Mouse (Mus musculus): ENCODE results near the gene Acsm5.

Gene Acsm5

DNA sequence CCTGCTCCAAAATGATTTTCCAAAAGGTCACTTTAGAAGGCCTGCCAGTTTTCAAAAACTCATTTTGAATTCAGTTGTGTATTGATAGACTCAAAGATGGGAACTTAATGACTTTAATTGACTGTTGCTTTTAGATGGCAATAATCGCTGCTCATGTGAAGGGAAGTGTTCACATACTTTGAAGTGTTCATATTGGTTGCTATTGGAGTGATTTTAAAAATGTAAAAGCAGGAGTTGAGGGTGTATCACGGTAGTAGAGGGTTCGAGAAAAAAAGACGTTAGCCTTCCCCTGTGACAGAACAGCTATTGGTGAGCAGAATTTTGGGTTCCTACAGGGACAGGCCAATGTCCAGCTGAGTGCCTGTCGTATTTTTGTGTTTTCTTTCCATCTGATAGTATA is at the start of gene Acsm5:
Gene Acsm5 (plus strand): TSS at position 301 of the 400 bp plus-strand sequence.
- DNase-seq, result no peak

DNA sequence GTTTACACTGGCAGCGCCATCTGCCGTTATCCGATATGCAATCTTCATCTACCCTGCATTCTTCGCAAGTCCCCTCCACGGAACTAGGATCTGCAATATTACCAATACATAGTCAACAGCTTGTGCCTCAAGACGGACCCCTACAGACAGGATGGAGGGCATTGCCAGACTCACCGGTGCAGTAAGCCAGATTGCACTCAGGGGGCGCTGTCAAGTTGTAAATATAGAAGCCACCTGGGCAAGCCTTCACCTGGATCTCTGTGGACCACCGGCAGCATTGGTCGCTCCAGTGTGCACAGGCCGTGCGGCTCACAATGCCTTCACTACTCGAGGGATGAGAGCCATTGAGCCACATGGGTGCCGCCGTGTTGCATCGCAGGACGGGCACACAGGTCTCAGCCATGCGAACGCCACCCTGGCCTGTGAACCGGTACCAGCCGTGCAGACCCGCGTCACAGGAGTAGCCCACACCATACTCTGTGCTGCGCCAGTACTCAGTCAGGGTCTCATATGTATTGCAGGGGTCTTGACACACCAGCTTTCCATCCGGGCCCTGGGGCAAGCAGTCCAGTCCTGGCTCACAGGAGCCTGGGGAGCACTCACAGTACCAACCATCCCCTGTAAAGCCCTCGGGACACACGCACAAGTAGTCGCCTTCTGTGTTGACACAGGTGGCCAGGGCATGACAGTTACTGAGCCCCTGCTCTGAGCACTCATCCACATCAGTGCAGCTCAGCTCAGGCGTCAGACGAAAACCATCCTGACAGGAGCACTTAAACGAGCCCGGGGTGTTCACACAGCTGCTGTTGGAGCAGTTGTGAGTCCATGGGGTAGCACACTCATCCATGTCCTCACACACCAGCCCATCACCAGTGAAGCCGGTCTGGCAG is 42.5 kb upstream of the Acsm5 start:
- DNase-seq, result peak; percentile 54 to 69

DNA sequence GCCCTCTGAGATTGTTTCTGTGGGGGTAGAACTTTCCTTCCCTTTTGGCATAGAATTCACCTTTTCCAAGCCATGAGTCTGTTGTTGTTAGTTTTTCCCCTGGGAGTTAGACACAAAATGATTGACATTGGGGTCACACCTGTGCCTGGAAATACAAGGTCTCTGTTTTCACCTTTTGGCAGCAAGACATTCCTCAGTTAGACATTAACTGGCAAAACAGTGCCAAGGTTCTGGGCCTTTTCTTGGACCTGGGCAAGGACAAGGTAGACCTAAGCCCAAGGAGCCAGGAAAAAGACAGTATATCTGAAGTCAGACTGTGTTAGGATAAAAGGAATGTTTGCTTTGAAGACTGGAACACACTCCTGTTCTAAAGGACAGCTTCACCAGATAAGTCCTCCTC is 40.0 kb upstream of the Acsm5 start, which contains the start of gene Umod:
Gene Umod (minus strand): TSS at position 27 of the 400 bp plus-strand sequence.
- peak in 1 of 2 experiments; percentile 19 for DNase-seq

DNA sequence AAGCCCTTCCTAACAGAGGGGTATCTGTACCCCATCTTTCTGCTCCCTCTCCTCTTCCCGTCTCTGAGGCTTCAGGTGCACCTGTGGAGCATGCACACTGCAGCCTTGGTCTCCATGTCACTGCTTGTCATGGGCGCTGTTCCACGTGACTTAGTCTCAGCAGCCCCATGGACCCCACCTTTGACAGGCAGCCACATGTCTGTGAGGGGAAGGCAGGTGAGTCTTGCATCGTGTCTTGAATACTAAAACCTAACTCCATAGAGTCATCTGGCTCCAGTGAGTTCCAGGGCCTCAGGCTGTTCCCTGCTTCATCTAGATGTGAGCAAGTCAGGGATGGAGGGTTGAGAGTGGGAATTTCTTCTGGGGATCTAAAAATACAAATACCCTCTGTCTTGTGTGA is 35.1 kb upstream of the Acsm5 start:
- DNase-seq, result no peak

DNA sequence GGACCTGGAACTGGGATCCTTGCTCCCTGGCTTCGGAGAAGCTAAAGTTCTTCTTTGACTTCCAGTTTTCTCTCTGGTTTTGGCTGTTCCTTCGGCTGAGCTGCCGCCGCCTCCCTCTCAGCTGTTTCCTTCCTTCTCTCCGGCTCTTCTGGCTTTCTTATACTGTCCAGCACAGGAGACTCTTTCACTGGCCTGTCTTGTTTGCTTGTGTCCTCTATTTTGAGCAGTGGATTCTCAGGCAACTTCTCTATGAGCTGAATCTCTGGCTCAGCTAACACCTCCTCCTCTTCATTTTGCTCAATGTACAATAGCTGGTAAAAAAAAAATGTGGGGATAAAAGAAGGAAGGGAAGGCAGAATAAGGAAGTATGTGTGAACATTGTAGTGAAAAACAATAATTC is 32.6 kb upstream of the Acsm5 start:
- DNase-seq, result no peak

DNA sequence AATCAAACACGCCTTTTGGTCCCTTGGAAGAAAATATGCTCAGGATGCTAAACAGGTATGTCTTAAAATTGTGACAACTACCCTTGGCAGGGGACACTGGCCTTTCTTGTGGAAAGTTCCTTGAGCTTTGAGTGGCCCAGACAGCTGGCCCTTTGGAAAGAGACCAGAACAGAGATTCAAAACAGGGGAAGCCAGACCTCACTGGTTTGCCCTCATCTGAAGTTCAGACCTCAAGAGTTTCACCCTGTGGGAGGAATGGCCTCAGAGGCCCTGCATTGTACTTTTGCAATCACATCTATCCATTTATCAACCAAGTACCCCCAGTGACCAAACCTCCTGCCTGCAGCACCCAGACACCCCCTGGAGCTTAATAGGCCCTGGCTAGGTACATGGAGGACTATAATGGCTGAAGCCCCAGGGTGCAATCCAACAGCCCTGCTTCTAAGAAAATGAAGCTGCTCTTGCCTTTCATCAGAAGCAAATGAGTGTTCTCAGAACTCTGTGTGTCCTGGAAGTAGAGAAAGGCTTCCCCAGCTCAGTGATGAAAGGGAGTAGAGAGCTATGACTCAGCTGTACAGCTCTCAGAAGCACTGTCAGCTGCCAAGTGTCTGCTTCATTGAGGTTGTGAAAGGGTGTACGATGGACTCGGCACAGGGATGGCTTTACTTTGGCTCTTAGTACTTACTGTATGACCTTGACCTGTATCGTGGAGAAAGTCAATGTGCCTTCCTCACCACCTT is 29.1 kb upstream of the Acsm5 start:
- DNase-seq, result no peak

DNA sequence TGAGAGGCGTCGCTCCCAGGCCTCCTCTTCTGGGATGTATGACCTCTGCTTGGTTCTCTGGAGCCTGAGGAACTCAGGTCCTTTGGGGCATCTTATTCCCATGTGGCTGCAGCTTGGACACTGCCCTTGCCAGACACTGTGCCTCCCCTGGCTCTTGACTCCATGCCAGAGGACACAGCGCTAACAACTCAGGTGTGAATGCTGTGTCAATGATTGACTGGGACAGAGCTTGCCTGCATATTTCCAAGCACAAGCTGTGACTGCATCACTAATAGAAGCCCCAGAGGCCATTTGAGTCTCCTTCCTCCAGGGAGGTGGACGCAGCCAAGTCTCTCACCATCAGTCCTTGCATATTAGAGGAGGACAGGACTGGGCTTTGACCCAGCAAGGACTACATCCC is 8.1 kb upstream of the Acsm5 start:
- peak; percentile 70 to 83 for DNase-seq

DNA sequence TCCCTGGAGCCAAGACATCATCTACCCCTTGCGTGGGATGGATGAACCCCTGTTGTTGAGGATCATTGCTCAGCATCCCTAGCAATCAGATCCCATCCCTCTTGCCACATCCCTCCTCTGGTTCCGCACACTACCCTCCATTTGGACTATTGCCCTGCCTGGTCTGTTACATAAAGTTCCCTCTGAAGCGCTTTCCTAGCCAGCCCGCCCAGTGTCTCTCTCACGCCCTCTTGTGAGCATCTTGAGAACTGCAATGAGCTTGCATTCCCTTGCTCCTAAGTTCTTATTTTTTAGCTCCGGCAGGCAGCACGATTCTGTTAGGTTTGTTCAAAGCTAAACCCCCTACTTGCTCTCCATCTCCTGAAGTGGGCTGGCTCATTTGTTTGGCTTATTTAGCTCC is 6.2 kb upstream of the Acsm5 start:
- DNase-seq, result peak; percentile 75 to 78

DNA sequence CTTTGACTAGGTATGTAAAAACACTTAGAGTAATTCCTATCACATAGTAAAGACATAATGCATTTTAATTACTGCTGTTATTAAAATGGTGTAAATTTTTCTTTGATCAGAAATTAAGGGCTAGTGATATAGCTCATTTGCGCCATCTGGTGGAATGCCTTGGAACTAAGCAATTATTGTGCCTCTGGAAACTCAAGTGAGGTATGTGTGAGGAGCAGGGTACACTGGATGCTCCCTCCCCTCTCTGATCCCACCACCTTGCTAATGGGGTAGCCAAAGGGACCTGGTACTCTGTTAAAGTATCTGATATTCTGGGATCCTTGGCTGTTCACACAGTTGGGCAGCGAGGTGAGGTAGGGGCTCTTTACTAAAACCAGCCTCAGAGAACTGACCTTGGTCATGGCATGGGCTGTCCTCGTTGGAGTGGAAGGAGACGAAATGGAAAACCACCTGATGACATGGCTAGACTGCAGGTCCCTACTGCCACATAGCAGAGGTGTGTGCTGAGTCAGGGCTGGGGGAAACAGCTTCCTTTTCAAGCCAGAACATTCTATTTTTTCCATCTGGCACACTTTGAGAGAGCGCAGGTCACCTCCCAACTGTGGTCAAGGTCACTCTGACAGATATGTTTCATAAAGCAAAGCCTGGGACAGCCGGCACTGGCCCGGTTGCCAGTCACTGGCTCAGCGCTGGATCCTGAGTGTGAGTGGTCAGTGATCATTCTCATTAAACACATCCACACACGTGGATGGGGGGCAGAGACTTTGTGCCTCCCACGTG is 3.6 kb upstream of the Acsm5 start:
- DNase-seq, result peak; percentile 65 to 69

DNA sequence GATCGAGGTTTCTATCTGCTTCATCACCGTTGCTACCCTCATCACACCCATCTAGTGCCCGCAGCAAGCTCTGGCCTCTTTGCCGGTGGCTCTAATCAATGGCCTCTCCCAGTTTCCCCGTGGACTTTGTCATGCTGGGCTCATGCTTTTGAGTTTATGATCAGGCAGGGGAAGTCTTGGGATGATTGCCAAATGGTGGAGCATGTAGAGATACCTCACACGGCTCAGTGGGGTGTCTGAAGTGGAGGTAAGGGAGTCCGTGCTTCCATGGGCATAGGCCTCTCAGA is 3.0 kb upstream of the Acsm5 start:
- no peak for DNase-seq

DNA sequence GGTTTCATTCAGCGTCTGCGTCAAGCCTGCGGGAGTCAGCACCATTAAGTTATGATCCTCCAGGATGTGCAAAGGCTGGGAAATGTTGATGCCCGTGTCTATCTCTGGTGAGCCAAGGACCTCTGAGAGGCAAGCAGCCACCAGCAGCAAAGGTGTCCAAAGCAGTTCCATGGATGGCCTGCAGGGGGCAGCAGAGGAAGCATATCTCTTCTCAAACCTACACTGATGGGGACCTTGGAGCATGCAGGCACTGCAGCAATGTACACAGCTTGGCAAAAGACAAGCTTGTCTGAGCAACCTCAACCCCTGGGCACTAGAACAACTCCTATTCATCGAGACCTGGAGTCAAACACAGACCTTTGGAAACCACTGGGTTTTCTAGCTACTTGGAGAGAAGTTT is 391 bp downstream of the Acsm5 start:
- DNase-seq, result peak; percentile 86 to 87

DNA sequence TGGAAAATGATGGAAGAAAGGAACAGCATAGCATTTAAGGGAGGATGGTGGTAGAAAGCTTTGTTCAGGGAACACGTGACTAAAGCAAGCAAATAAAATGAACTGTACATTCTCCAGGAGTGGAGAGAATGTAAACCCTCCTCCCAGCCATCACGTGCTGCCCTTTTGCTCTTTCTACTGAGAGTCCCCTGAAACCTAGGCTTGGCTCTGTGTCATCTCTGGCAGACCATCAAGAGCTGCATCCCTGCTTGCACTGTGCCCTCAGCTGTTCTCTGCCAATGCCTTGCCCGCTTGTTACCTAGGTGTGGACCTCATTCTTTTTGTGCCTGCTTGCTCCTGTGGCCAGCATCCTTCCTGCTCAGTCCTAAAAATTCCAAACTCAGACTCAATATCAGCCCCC is 2.6 kb downstream of the Acsm5 start:
- DNase-seq, result peak in 1 of 2 experiments; percentile 46

DNA sequence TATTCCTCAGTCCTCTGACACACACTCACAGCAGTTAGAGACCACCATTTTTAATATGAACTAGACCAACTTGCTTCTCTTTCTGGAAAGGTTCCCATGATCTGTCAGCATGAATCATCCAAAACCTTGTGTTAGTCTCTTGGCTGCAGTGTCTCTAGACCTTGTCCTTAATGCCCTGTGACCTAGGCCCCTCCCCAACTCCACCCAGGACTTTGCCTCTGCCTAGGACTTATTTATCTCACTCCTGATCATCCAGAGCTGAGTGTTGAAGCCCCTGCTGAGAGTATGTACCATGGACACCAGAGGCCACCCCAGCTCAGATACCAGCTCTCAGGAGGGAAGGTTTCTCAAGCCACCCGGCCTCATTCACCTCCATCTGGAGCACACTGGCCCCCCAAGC is 3.1 kb downstream of the Acsm5 start:
- no peak for DNase-seq

DNA sequence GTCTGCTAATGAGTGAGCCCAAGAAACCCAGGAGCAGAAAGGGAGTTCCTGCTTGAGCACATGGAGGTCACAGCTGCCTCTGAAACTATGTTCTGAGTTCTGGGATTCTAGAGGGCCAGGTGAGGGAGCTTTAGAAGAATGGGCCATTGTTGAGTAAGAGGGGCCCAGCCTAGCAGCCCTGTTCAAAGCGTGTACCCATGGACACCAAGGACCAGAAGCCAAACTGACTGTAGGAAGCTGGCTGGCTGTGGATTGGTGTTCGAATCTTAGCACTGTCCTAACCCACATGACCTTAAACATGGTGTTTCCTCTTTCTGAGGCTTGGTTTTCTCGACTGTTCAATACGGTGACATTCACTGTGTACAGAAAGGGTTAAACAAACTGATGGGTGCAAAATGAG is 4.1 kb downstream of the Acsm5 start, which contains the start of gene Pdilt:
Gene Pdilt (minus strand): TSS at position 101 of the 400 bp plus-strand sequence.
- no peak for DNase-seq

DNA sequence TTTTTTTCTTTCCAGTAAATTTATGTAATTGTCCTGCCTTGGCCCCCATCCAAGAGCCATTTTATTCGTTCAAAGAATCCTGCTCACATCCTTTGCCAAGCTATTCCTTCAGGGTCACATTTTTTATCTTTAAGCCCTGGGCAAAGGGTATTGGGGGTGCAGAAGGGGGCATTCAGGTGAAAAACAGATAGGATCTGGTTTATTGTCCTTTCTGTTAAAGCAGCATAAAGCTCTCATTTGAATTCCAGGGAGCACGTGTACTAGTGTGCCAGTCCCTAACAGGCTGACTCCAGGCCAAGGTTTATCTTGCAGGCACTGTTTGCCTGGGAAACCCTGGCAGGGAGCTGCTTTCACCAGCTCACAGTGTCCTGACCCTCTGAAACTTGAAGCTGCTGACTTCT is 6.6 kb downstream of the Acsm5 start:
- peak; percentile 24 to 34 for DNase-seq

DNA sequence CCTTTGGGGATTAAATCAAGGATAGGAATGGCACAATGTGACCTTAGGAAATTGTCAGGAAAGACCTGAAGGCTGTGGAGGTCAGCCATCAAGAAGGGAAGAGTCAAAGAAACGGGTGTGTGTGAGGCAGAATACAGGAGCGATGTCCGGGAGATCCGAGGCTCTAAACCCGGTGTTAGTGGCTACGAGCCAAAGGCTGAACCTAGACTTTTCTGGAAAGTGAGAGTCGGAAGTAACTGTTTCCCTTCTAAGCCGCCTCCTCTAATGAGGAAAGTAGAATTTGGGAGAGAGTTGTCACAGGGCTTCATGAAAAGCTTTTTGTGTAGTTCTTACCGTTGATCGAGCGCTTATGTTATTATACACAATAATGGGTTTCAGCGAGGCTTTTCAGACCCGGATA is 7.2 kb downstream of the Acsm5 start:
- DNase-seq, result no peak

DNA sequence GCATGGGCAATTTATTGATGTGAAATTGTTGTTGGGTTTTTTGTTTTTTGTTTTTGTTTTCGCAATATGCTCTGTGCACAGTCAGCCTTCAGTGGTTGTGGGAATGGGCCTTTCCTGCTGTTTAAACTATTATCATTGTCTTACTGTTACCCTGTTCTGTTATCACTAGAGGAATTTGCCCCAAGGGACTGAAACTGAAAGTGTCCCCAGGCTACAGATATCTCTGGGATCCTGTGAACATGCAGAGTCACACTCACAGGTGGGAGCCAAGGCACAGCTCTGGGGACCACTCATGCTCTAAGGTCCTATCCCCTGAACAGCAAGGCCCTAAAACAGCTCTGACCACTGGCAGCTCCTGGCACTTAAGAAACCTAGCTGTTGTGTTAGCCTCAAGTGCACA is 7.9 kb downstream of the Acsm5 start:
- no peak for DNase-seq

DNA sequence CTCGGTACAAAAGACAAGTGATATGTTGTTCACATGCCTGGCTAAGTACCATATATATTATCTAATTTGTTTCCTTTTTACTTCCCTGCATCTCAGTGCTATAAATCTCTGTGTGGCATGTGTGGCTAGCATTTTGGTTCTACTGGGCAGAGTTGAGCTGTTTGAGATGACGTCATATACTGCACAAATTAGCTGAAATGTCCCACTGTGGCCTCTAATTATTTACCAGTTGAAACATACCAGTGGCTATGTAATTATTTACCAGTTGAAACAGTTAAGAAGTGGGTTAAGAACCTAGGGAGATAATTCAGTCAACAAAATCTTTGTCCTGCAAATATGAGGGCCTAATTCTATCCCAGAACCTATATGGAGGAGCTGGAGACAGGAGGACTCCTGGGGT is 8.3 kb downstream of the Acsm5 start:
- no peak for DNase-seq

DNA sequence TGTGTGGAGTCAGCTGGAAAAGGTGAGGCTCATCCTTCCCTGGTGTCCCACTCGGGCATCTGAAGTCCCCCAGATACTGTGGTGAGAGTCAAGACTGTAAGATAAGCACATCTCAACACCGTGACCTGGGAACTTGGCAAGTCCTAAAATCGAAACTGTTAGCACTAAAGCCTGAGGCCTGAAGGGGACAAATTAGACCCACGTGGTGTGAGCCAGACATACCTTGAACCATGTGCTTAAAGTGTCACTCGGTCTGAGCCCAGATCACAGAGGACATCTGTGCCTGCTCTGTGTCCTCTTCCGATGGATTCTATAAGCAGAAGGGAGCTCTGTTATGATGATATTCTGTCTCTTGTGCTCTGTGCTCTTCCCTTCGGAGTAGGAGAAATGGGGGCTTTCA is 9.4 kb downstream of the Acsm5 start:
- DNase-seq, result no peak

DNA sequence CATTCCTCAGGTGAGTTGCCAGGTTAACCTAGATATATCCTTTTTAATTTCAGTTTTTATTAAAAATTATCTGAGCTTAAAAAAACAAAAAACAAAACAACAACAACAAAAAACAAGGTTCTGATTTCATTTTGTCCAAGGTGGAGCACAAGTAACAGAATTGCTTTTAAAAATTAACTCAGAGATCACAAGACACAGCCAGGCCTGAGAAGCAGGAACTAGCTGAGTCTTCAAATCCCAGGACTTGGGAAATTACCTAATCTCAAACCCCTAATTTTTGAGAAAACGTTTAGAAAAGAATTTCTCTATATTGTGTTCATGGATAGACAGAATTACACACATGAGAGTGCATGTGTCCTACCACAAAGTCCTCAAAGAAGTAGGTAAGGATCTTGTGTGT is 13.7 kb downstream of the Acsm5 start:
- DNase-seq, result no peak

DNA sequence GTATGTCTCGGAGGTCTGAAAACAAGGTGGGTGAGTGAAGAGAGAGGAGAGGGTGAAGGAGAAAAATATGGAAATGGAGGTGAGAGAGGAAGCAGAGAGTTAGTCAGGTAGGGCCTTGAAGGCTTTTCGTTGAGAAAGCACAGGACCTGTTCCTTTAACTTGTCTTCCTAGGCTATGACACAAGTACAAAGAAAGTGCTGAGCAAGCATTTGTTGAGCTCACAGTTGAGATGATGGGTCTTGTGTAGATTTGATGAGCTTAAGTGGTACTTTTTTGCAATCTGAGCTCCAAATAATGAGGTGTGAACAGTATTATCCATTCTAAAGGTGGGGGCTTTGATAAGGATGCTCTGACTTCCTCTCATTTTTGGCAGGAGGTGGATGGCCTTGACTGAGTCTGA is 15.1 kb downstream of the Acsm5 start:
- DNase-seq, result no peak

DNA sequence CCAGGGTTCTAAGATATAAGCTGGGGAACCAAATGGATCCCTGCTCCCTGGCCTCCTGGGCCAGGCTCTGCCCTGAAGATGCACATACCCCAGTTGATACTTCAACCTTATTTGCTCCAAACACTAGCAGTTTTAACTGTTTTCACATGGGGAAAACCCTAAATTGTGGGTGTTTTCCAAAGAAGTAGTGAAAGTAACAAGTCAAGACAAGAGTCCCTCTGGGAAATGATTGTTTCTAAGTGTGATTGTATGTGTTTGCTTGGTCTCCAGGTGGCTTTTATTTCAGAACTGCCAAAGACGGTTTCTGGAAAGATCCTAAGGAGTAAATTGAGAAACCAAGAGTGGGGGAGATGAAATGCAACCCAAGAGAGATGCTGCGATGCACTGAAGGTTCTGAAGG is 23.2 kb downstream of the Acsm5 start:
- no peak for DNase-seq

DNA sequence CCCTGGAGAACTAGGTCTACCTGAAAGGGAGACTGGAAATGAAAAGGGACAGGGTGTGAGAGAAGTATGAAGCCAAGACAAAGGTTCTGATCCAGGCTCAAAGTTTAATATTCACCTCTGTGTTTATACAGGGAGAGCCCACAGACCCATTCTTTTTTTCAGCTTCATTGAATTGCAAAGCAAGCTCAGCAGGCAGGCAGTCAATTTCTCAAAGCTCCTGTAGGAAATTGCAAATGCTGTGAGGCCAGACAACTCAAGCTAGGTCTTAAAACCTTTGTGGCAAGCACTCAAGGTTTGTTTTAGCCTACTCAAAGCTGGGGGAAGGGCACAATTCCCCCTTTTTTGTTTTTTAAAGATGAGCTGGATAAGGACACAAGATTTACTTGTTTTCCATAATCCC is 26.3 kb downstream of the Acsm5 start:
- no peak for DNase-seq

All from kidney, postnatal 4 days (tissue).